Mouse (Mus musculus): ENCODE results near the gene Gas2l3.

DNA sequence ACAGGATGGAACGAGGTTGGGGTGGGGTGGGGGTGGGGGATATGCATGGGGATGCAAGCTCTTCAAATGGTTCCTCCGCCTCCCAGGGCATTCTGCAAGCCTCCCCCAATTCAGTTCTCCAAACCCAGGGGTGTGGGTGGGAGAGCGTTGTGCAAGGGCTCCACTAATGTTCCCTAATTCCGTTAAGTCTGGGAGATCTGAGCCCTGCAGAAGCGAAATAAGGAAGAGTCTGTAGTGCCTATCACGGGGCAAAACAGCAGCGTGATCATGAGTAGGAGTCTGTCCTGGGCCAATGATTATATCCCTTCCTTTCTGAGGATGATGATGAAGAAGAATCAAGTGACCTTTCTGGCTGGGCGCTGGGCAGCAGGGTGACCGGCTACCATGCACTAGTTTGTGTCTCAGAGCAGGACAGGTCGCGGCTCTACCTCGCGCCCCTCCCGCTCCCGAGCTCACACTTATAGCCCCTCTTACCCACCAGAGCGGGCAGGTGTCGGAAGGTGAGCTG, 598 bp downstream of the Gas2l3 start:
- TF ChIP-seq CTCF (IDR thresholded peaks at IDR 0.05) (no peak), POLR2A (IDR thresholded peaks at IDR 0.05; ENCODE audit: insufficient read depth, low read depth, low read length) (no peak), EP300 (IDR thresholded peaks at IDR 0.05; ENCODE audit: insufficient read depth, low read depth, low read length) (no peak)

Data from heart, adult 2 months (tissue).